Mouse (Mus musculus) lung, embryonic 14.5 days (tissue): ENCODE measurements at regions not wholly inside any gene's neighbourhood (a gene's known extent, or its start where the extent isn't known, plus 50 kb on each side); places are given as distances from the start of the nearest gene placed in this dataset.
A peak's percentile ranks its signal among the peaks of the same experiment; 100 is the strongest.

Source experiments
- ATAC-seq: fragments of 200-750 bp; cut with Nextera tagmentation; 2 replicates; pipeline ENCODE4 v1.8.0; 2017; ENCODE audit warnings: mild to moderate bottlenecking, moderate TSS enrichment, moderate library complexity; ENCODE audit not compliant: insufficient read depth
- DNase-seq: peaks from one replicate; pipeline ENCODE4 v3.0.0-alpha.2; 2015
- H3K27ac ChIP-seq: fragments of 300-500 bp; sonication (generic); 2 replicates; pipeline ENCODE4 v1.5.1; 2014; ENCODE audit warnings: low read depth, mild to moderate bottlenecking, moderate library complexity
- H3K27me3 ChIP-seq: fragments of 300-500 bp; sonication (generic); 2 replicates; pipeline ENCODE4 v1.6.1; 2014; ENCODE audit warnings: low read length, control low read depth; ENCODE audit not compliant: insufficient read depth
- H3K36me3 ChIP-seq: fragments of 300-500 bp; sonication (generic); 2 replicates; pipeline ENCODE4 v1.6.1; 2014; ENCODE audit warnings: control low read depth; ENCODE audit not compliant: insufficient read depth
- H3K4me1 ChIP-seq: fragments of 300-500 bp; sonication (generic); 2 replicates; pipeline ENCODE4 v1.6.1; 2014; ENCODE audit warnings: antibody characterized with exemption, control low read depth; ENCODE audit not compliant: insufficient read depth
- H3K4me2 ChIP-seq: fragments of 300-500 bp; sonication (generic); 2 replicates; pipeline ENCODE4 v1.6.1; 2014; ENCODE audit warnings: mild to moderate bottlenecking
- H3K4me3 ChIP-seq: fragments of 300-500 bp; sonication (generic); 2 replicates; pipeline ENCODE4 v1.5.1; 2014; ENCODE audit warnings: low read depth, low read length
- H3K9ac ChIP-seq: fragments of 300-500 bp; sonication (generic); 2 replicates; pipeline ENCODE4 v1.6.1; 2014
- H3K9me3 ChIP-seq: fragments of 300-500 bp; sonication (generic); 2 replicates; pipeline ENCODE4 v1.6.1; 2016; ENCODE audit warnings: low read depth, low read length, control low read depth
- CTCF ChIP-seq: IDR thresholded peaks from 2 replicates; pipeline ENCODE4 v1.5.1; 2016; ENCODE audit warnings: antibody characterized with exemption, low read depth
- WGBS: fragments of 180-500 bp; shearing (Covaris S2); extraction: QIAGEN DNeasy Blood & Tissue Kit; methylation state at CpG from one replicate; pipeline ENCODE4 v1.1.7; 2014; 5-methylcytosine and 5-hydroxymethylcytosine counted together

GRCm38 (mm10) chr13:85639376-85640229 is 350.7 kb upstream of the Rasa1 start:
- no peak overlapping the region for H3K27ac ChIP-seq
- WGBS, result 22% methylated on average over 8 of the region's 8 CpGs
- H3K4me2 ChIP-seq, result no peak overlapping the region
- H3K9ac ChIP-seq, result no peak overlapping the region
- TF ChIP-seq CTCF, result peak; percentile 59
- H3K27me3 ChIP-seq, result no peaks in the 10 kb centered on the region
- peak; percentile 81 for DNase-seq
- peak; percentile 63 for ATAC-seq
- H3K9me3 ChIP-seq, result no peaks in the 10 kb centered on the region
- no peaks in the 10 kb centered on the region for H3K4me1 ChIP-seq
- H3K4me3 ChIP-seq, result no peak overlapping the region
- H3K36me3 ChIP-seq, result no peaks in the 10 kb centered on the region

- DNase-seq (peak; percentile 1), ATAC-seq (no peak)
- Histone ChIP-seq H3K9ac (no peak overlapping the region), H3K9me3 (no peaks in the 10 kb centered on the region), H3K27me3 (no peaks in the 10 kb centered on the region), H3K4me2 (no peak overlapping the region), H3K4me3 (no peak overlapping the region), H3K27ac (no peak overlapping the region), H3K36me3 (no peaks in the 10 kb centered on the region), H3K4me1 (no peaks in the 10 kb centered on the region)
- WGBS, result 68% methylated on average over 4 of the region's 4 CpGs
- TF ChIP-seq CTCF, result no peak
Measured at GRCm38 (mm10) chr13:85629506-85630175, 340.7 kb upstream of the Rasa1 start.
